ENCODE assay signal across 14 mouse cellular contexts in the genomic region with DNA sequence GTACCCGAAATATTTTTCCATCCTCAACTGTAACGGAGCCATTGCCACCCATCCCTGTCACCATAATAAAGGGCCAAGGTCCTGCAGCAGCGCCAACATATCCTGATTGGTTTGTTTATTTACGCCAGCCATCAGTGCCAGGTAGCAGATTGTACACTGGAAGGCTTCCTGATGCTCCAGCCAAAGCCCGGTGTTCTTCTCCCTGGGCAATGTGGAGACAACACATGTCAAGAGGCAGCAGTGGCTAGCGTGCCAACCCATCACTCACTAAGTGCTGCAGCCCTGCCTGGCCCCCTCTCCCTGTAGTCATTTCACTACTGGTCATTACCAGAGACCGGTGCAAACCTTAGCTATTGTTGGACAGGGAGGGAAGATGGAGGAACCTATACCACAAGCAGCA.
DNase-seq lines count a peak whose midpoint lies in the region; ATAC-seq and TF ChIP-seq lines count a peak whose summit lies in the region.
"Had no signal": no experiment of that assay in that cellular context is flagged by ENCODE, and none has a peak within 500 bp of the region (broad histone marks: within the 10 kb centered on the region; RNA-seq: fewer than 3 reads in every experiment).

No protein-coding gene starts in this region.

- peak; percentile 65 for ATAC-seq in forebrain, embryonic 16.5 days
- ATAC-seq in forebrain, embryonic 12.5 days (ENCODE audit: low FRiP score): no peak
- ATAC-seq in hindbrain, postnatal 0 days: peak; percentile 78

- H3K36me3 ChIP-seq in forebrain, embryonic 16.5 days (ENCODE audit: control insufficient read depth, insufficient read depth): no peaks in the 10 kb centered on the region
- H3K36me3 ChIP-seq in forebrain, embryonic 12.5 days (replicated peaks): no peaks in the 10 kb centered on the region
- H3K36me3 ChIP-seq in E14TG2a.4 (ENCODE audit: insufficient read depth, low read length): no peaks in the 10 kb centered on the region
- H3K36me3 ChIP-seq in hindbrain, postnatal 0 days (ENCODE audit: insufficient read depth, low read length): no peaks in the 10 kb centered on the region
- no peaks in the 10 kb centered on the region for H3K36me3 ChIP-seq in heart, embryonic 10.5 days
- H3K36me3 ChIP-seq: embryonic facial prominence, embryonic 15.5 days; heart, embryonic 12.5 days; limb, embryonic 15.5 days had no signal

- H3K9me3 ChIP-seq in forebrain, embryonic 16.5 days (ENCODE audit: control insufficient read depth, low read length): no peaks in the 10 kb centered on the region
- no peaks in the 10 kb centered on the region for H3K9me3 ChIP-seq in forebrain, embryonic 12.5 days
- H3K9me3 ChIP-seq in E14TG2a.4 (ENCODE audit: low read length): no peaks in the 10 kb centered on the region; the same call in 1 of the 2 replicates
- H3K9me3 ChIP-seq in hindbrain, postnatal 0 days (ENCODE audit: low read length): no peaks in the 10 kb centered on the region
- H3K9me3 ChIP-seq in heart, embryonic 10.5 days: no peaks in the 10 kb centered on the region
- H3K9me3 ChIP-seq: embryonic facial prominence, embryonic 15.5 days; heart, embryonic 12.5 days; limb, embryonic 15.5 days had no signal

- H3K4me2 ChIP-seq in forebrain, embryonic 16.5 days (ENCODE audit: low read length): no peak overlapping the region
- no peak overlapping the region for H3K4me2 ChIP-seq in forebrain, embryonic 12.5 days
- no peak overlapping the region for H3K4me2 ChIP-seq in hindbrain, postnatal 0 days (ENCODE audit: low read depth, low read length)
- H3K4me2 ChIP-seq: embryonic facial prominence, embryonic 15.5 days; heart, embryonic 12.5 days; limb, embryonic 15.5 days had no signal

- H3K4me1 ChIP-seq in forebrain, embryonic 16.5 days (replicated peaks; ENCODE audit: control insufficient read depth, insufficient read depth, low read length): peaks cover 19% of the 10 kb centered on the region
- peaks cover 18% of the 10 kb centered on the region for H3K4me1 ChIP-seq in forebrain, embryonic 12.5 days
- H3K4me1 ChIP-seq in E14TG2a.4 (replicated peaks; ENCODE audit: low read depth, low read length): peaks cover 20% of the 10 kb centered on the region
- H3K4me1 ChIP-seq in hindbrain, postnatal 0 days (ENCODE audit: insufficient read depth, low read length): 0 out of 2 replicates have a peak, but pooled peaks cover 2% of the 10 kb centered on the region
- peaks cover 4% of the 10 kb centered on the region; the same call in 1 of the 2 replicates for H3K4me1 ChIP-seq in heart, embryonic 10.5 days
- H3K4me1 ChIP-seq: embryonic facial prominence, embryonic 15.5 days; heart, embryonic 12.5 days had no signal

- no peak overlapping the region for H3K27ac ChIP-seq in forebrain, embryonic 16.5 days (ENCODE audit: low read length)
- H3K27ac ChIP-seq in forebrain, embryonic 12.5 days: no peak overlapping the region
- peak overlapping the region; percentile 26; the same call in 1 of the 2 replicates for H3K27ac ChIP-seq in hindbrain, postnatal 0 days
- H3K27ac ChIP-seq in heart, embryonic 10.5 days: no peak overlapping the region
- H3K27ac ChIP-seq: embryonic facial prominence, embryonic 15.5 days; kidney, postnatal 0 days; limb, embryonic 15.5 days had no signal

- no peak overlapping the region for H3K4me3 ChIP-seq in forebrain, embryonic 16.5 days (replicated peaks; ENCODE audit: low read length)
- no peak overlapping the region for H3K4me3 ChIP-seq in forebrain, embryonic 12.5 days (replicated peaks)
- H3K4me3 ChIP-seq in E14TG2a.4 (replicated peaks; ENCODE audit: low read length): 0 out of 2 replicates have a peak overlapping the region, but pooled peaks have one; percentile 35
- no peak overlapping the region for H3K4me3 ChIP-seq in hindbrain, postnatal 0 days (ENCODE audit: low read length)
- no peak overlapping the region for H3K4me3 ChIP-seq in heart, embryonic 10.5 days
- H3K4me3 ChIP-seq: embryonic facial prominence, embryonic 15.5 days; heart, embryonic 12.5 days; limb, embryonic 15.5 days had no signal

- no peak for TF ChIP-seq CTCF in E14TG2a.4 (conservative IDR thresholded peaks at IDR 0.05; ENCODE audit: low read length)
- TF ChIP-seq CTCF in hindbrain, postnatal 0 days (IDR thresholded peaks at IDR 0.05; ENCODE audit: low read depth): no peak

- DNase-seq in cerebellum, adult 8-10 months: peak; percentile 73
- DNase-seq in hindbrain, postnatal 0 days (ENCODE audit: low spot score): peak; percentile 66
- DNase-seq in lung, postnatal 25 days (ENCODE audit: low spot score): no peak
- no peak for DNase-seq in ovary, postnatal 36 days (ENCODE audit: low spot score)
- no peak for DNase-seq in heart, embryonic 10.5 days (ENCODE audit: low spot score)
- DNase-seq: gastrocnemius, postnatal 36 days; lung, adult 2 months had no signal

- WGBS in forebrain, embryonic 16.5 days: 50% methylated on average over 7 of the region's 7 CpGs
- WGBS in forebrain, embryonic 12.5 days: 76% methylated on average over 7 of the region's 7 CpGs
- WGBS in hindbrain, postnatal 0 days: 51% methylated on average over 7 of the region's 7 CpGs
- WGBS in heart, embryonic 10.5 days: 75% methylated on average over 7 of the region's 7 CpGs

- no peaks in the 10 kb centered on the region for H3K27me3 ChIP-seq in forebrain, embryonic 16.5 days (replicated peaks; ENCODE audit: control insufficient read depth, insufficient read depth, low read length)
- H3K27me3 ChIP-seq in forebrain, embryonic 12.5 days: no peaks in the 10 kb centered on the region
- H3K27me3 ChIP-seq in E14TG2a.4 (ENCODE audit: insufficient read depth, low read length): no peaks in the 10 kb centered on the region
- H3K27me3 ChIP-seq in hindbrain, postnatal 0 days (ENCODE audit: insufficient read depth, low read length): no peaks in the 10 kb centered on the region
- no peaks in the 10 kb centered on the region for H3K27me3 ChIP-seq in heart, embryonic 10.5 days (ENCODE audit: insufficient read depth, poor library complexity, severe bottlenecking)
- H3K27me3 ChIP-seq: embryonic facial prominence, embryonic 15.5 days; heart, embryonic 12.5 days had no signal

- H3K9ac ChIP-seq in forebrain, embryonic 16.5 days (replicated peaks; ENCODE audit: low read depth, low read length): no peak overlapping the region
- no peak overlapping the region for H3K9ac ChIP-seq in forebrain, embryonic 12.5 days
- no peak overlapping the region for H3K9ac ChIP-seq in hindbrain, postnatal 0 days (replicated peaks; ENCODE audit: low read length)
- H3K9ac ChIP-seq: embryonic facial prominence, embryonic 15.5 days; heart, embryonic 12.5 days; limb, embryonic 15.5 days had no signal

Comparison
In these comparisons a context has a peak if more than half of its experiments do, and no peak if none do; other contexts are left out.
1. DNase-seq: peak in cerebellum, adult 8-10 months (single experiment) and hindbrain, postnatal 0 days (single experiment); none in lung, postnatal 25 days (single experiment), ovary, postnatal 36 days (single experiment) and heart, embryonic 10.5 days (single experiment).